Mouse (Mus musculus) ES-E14 (cell line): Measurements from ENCODE around the gene Itpripl2. TPM values are rescaled to one million over a fixed set of nuclear protein-coding genes. Genes with fewer than 3 reads are reported as not detected.

ENCODE experiments used
- DNase-seq: peaks from one replicate; pipeline ENCODE4 v3.0.0-alpha.2; 2013; ENCODE audit warnings: low read depth, low spot score
- H3K27ac ChIP-seq: 2 replicates; pipeline ENCODE4 v1.5.1; 2012; ENCODE audit warnings: low read depth, mild to moderate bottlenecking, low read length, moderate library complexity, mixed read lengths; ENCODE audit not compliant: poor library complexity, insufficient read depth, severe bottlenecking
- H3K36me3 ChIP-seq: 2 replicates; pipeline ENCODE4 v1.6.1; 2012; ENCODE audit warnings: mild to moderate bottlenecking, low read length, moderate library complexity, mixed read lengths; ENCODE audit not compliant: control insufficient read depth, poor library complexity, insufficient read depth, severe bottlenecking
- H3K4me1 ChIP-seq, 2 experiments: fragments of 150-350 bp in 1 of 2; sonication (generic) in 1 of 2; 2 replicates each; pipeline ENCODE4 v1.6.1; 2012; ENCODE audit warnings: low read length in 2 of 2, mild to moderate bottlenecking in 1 of 2, mixed read lengths in 1 of 2; ENCODE audit not compliant: control insufficient read depth in 2 of 2, insufficient read depth in 2 of 2, poor library complexity in 1 of 2
- H3K4me3 ChIP-seq, 2 experiments: fragments of 150-350 bp in 1 of 2; sonication (generic) in 1 of 2; 2 replicates each; pipeline ENCODE4 v1.5.1; 2012; ENCODE audit warnings: low read length in 2 of 2, low read depth in 1 of 2, mild to moderate bottlenecking in 1 of 2, mixed read lengths in 1 of 2; ENCODE audit not compliant: insufficient read depth in 1 of 2, poor library complexity in 1 of 2, severe bottlenecking in 1 of 2
- H3K9ac ChIP-seq: 2 replicates; pipeline ENCODE4 v1.6.1; 2012; ENCODE audit warnings: low read depth, mild to moderate bottlenecking, low read length, mixed read lengths; ENCODE audit not compliant: poor library complexity, insufficient read depth, severe bottlenecking
- H3K9me3 ChIP-seq: fragments of 150-350 bp; sonication (generic); 2 replicates; pipeline ENCODE4 v1.6.1; 2012; ENCODE audit warnings: low read depth, mild to moderate bottlenecking, low read length; ENCODE audit not compliant: control insufficient read depth, insufficient read depth
- CHD2 ChIP-seq: IDR thresholded peaks from 2 replicates; pipeline ENCODE4 v1.6.1; 2014; ENCODE audit warnings: mild to moderate bottlenecking, low read depth, low read length, inconsistent platforms
- HCFC1 ChIP-seq: IDR thresholded peaks from 2 replicates; pipeline ENCODE4 v1.6.1; 2012; ENCODE audit warnings: low read length, inconsistent platforms, borderline replicate concordance; ENCODE audit not compliant: insufficient read depth
- MAFK ChIP-seq: IDR thresholded peaks from 2 replicates; pipeline ENCODE4 v1.6.1; 2014; ENCODE audit warnings: mild to moderate bottlenecking, low read depth, low read length, inconsistent platforms; ENCODE audit not compliant: insufficient read depth
- ZC3H11A ChIP-seq: IDR thresholded peaks from 2 replicates; pipeline ENCODE4 v1.6.1; 2012; ENCODE audit warnings: low read depth, mild to moderate bottlenecking, inconsistent platforms, low read length, borderline replicate concordance
- ZNF384 ChIP-seq: IDR thresholded peaks from 2 replicates; pipeline ENCODE4 v1.6.1; 2012; ENCODE audit warnings: low read depth, low read length, inconsistent platforms
- in situ Hi-C, 2 experiments: fragments of 600-800 bp; cut with MboI; formaldehyde crosslinking; loops; one replicate each; pipeline ENCODE4 v1.15.1; 2025; ENCODE audit warnings: low sequenced_read_pairs in 2 of 2, inconsistent platforms in 1 of 2; ENCODE audit not compliant: unreplicated experiment in 2 of 2
- total RNA-seq: library from RNA; depleted of rRNA; stranded (reverse); fragments of 300-350 nt; gene quantifications from 2 replicates; pipeline ENCODE4 v1.2.3, GENCODE M21; 2012

Itpripl2 gene
- total RNA-seq, 1 experiment, result 9.7 TPM

DNA sequence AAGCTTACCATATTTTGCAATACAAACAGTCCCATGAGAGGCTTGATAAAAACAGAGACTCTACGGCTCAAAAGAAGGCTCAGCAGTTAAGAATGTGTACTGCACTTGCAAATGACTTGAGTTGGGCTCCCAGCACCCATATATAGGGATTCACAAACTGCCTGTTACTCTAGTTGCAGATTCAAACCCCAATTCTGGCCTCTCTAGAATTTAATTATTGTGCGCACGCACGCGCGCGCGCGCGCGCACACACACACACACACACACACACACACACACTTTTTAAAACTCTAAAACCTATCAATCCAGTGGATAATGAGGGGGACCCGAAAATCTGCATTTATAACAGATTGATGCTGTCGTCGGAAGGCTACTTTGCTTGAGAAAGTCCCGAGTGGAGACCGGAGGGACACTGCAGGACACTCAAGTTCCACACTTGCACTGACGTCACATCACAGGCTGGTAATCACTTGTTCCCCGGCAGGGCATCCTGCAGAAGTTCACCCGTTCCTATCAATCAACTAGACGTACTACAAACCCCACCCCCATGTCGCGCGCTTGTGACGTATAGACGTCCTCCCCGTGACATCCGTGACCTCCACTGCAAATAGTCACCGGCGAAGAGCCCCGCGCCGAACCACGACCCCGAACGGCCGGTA lies 40.9 kb upstream of the Itpripl2 start:
- in situ Hi-C loops, result no loop called here
- Histone ChIP-seq H3K36me3 (no peaks in the 10 kb centered on the region), H3K9ac (peak overlapping the region; percentile 99), H3K9me3 (no peaks in the 10 kb centered on the region), H3K27ac (peak overlapping the region; percentile 98), H3K4me1 (no peaks in the 10 kb centered on the region), H3K4me3 (peak overlapping the region; percentile 84 to 99)
- TF ChIP-seq ZNF384, result no peak
- TF ChIP-seq ZC3H11A, result no peak
- no peak for TF ChIP-seq CHD2
- peak; percentile 66 for TF ChIP-seq HCFC1
- TF ChIP-seq MAFK, result no peak
- DNase-seq, result peak; percentile 92

DNA sequence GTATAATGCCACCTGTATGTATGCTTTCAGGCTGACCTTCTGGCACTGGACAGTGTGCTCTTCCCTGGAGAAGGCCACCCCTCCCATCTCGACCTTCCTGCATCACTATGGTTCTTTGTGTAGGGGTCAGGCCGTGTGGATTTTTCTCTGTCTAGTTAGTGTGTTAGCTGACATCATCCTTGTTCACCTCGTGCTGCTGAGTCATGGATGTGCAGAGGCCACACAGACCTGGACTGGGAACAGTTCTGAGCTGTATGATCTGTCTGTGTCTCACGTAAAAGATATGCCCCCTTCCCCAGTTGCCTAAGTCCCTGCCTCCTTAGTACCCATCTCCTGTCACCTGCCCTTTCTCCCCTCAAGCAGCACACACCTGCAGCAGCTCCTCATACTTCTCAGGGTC lies 35.2 kb upstream of the Itpripl2 start:
- TF ChIP-seq ZNF384, result no peak
- TF ChIP-seq ZC3H11A, result no peak
- peaks cover 9% of the 10 kb centered on the region; the same call in 1 of the 2 replicates for H3K36me3 ChIP-seq
- H3K9me3 ChIP-seq, result no peaks in the 10 kb centered on the region
- H3K4me3 ChIP-seq, result no peak overlapping the region
- H3K4me1 ChIP-seq, result no peaks in the 10 kb centered on the region
- in situ Hi-C loops, result no loop called here
- no peak overlapping the region for H3K9ac ChIP-seq
- DNase-seq, result no peak
- no peak overlapping the region for H3K27ac ChIP-seq

DNA sequence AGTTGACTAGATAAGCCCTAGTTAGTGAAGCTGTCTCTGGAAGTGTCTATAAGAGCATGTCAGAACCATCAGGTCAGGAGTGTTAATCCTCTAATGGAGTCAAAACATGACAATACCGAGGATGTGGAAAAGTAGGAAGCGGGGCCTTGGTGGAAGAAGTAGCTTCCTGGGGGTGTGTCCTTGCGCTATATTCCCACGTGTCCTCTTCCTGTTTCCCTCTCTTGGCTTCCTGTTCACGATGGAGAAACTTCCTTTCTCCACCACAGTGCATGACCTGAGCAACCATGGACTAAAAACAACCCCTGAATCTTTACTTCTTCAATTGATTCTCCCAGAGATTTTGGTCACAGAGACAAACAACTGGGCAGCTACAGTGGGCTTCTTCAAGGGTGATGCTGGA lies 30.3 kb upstream of the Itpripl2 start:
- in situ Hi-C loops, result no loop called here
- H3K4me3 ChIP-seq, result no peak overlapping the region
- no peak overlapping the region for H3K27ac ChIP-seq
- peaks cover 5% of the 10 kb centered on the region; the same call in 1 of the 2 replicates for H3K36me3 ChIP-seq
- DNase-seq, result no peak
- H3K9me3 ChIP-seq, result no peaks in the 10 kb centered on the region
- no peak for TF ChIP-seq ZC3H11A
- TF ChIP-seq CHD2, result no peak
- TF ChIP-seq MAFK, result no peak
- TF ChIP-seq HCFC1, result no peak
- no peak for TF ChIP-seq ZNF384
- H3K4me1 ChIP-seq, result peaks cover 0 to 2% of the 10 kb centered on the region in 2 experiments; a peak in 1 of 4 replicates
- no peak overlapping the region for H3K9ac ChIP-seq

DNA sequence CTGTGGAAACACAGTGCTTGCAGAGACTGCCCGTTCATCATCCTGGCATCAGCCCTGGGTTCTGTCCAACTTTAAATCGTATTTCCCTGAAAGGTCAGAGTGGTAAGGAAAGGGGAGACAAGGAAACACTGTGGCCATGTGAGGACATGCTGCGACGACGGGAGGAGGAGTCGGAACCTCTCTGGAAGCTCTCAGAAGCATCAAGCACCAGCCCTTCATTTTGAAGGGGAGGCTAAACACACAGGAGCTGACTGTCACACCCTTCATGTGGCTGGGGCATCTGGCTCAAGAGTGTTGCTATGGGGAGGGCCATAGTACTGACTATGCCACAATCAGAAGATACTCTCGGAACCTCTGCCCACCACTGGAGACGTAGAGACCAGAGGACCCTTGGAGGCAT lies 27.9 kb upstream of the Itpripl2 start:
- TF ChIP-seq ZNF384 (no peak), HCFC1 (no peak), CHD2 (no peak), ZC3H11A (no peak)
- peaks cover 2% of the 10 kb centered on the region; the same call in 1 of the 2 replicates for H3K36me3 ChIP-seq
- H3K9ac ChIP-seq, result no peak overlapping the region
- DNase-seq, result no peak
- in situ Hi-C loops, result no loop called here
- H3K4me3 ChIP-seq, result no peak overlapping the region
- no peak overlapping the region for H3K27ac ChIP-seq
- no peaks in the 10 kb centered on the region for H3K9me3 ChIP-seq
- peaks cover 0 to 2% of the 10 kb centered on the region in 2 experiments; a peak in 1 of 4 replicates for H3K4me1 ChIP-seq

DNA sequence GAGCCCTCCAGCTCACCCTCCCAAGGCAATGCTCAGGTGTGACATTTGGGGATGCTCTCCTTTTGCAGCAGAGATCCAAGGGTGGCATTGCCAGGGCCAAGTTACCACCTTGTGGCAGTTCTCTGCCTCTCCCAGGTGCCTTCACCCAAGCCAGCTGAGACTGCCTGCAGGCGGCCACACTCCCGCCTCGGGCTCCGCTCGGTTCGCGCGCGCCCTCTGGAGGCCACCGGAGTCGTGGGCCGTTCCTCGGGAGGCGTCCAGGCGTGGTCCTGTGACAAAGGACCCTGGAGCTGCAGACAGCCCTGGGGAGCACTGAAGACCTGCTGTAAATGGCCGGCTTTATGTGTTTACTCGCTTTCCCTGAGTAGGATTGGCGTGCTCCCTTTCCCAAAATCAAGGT lies 26.9 kb upstream of the Itpripl2 start:
- no peak overlapping the region for H3K4me3 ChIP-seq
- in situ Hi-C loops, result no loop called here
- no peaks in the 10 kb centered on the region for H3K36me3 ChIP-seq
- TF ChIP-seq ZNF384, result no peak
- TF ChIP-seq CHD2, result no peak
- no peak for TF ChIP-seq MAFK
- no peak for TF ChIP-seq HCFC1
- peak; percentile 30; the same call in 1 of the 2 replicates for TF ChIP-seq ZC3H11A
- H3K9me3 ChIP-seq, result no peaks in the 10 kb centered on the region
- H3K27ac ChIP-seq, result no peak overlapping the region
- DNase-seq, result peak; percentile 61
- no peak overlapping the region for H3K9ac ChIP-seq
- H3K4me1 ChIP-seq, result peaks cover 0 to 2% of the 10 kb centered on the region in 2 experiments; a peak in 1 of 4 replicates
